Mouse (Mus musculus): ENCODE data around the gene Abcd4.

- TF ChIP-seq CTCF (IDR thresholded peaks at IDR 0.05; ENCODE audit: borderline replicate concordance, insufficient read depth, low read depth, low read length) = no peak
- TF ChIP-seq POLR2A (IDR thresholded peaks at IDR 0.05; ENCODE audit: borderline replicate concordance, insufficient read depth, low read length) = no peak
These were observed 3.2 kb downstream of the Abcd4 start for GRCm38 (mm10) chr12:84614001-84614400.

Measured in cerebellum, adult 2 months (tissue).